ENCODE assay signal across 7 mouse cellular contexts in the genomic region with DNA sequence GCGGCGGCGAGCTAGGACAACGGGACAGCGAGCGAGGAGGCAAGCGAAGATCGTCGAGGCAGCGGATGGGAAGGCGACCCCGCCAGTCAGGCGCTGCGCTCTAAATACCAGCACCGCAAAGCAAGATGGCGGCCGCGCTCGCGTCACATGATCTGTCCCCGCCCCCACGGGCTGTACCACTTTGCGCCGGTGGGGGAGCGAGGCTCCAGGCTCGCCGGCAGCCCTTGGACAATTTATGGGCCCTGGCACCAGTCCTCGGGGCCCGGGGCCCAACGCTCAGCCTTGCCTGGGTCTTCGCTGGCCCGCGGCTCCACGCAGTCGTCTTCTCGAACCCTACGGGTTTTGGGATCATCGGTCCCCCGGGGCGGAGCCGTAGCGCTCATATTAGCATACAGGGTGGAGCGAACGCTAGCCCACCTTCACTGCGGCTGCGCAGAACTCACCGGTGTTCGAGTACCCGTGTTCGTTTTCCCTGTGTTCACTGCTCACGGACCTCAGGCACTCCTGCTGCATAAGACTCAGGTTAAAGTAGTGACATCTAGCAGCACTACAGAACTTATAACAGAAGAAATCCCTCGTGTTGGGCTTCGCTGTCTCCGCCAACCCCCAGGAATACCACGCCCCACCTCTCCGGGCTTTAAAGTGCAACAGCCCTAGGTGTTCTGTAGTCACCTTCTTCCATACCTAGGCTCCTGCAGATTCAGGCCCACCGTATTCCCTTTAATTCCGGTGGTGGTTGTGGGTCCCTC. TPM values are rescaled to one million over a fixed set of nuclear protein-coding genes. Genes with fewer than 3 reads are reported as not detected.
DNase-seq lines count a peak whose midpoint lies in the region; ATAC-seq lines count a peak whose summit lies in the region.

Atp6v0c (minus strand) TSS at position 386 of the 749 bp plus-strand sequence.

- H3K27ac ChIP-seq in intestine, embryonic 16.5 days (ENCODE audit: low read length) = peak within 1 kb of the TSS; percentile 96
- H3K27ac ChIP-seq in midbrain, embryonic 11.5 days (ENCODE audit: low read depth, low read length) = peak within 1 kb of the TSS; percentile 95

- WGBS in intestine, embryonic 16.5 days = under 1% methylated on average over 57 of the region's 58 CpGs
- WGBS in midbrain, embryonic 11.5 days = under 1% methylated on average over 56 of the region's 58 CpGs

- H3K4me2 ChIP-seq in intestine, embryonic 16.5 days (ENCODE audit: low read depth, low read length) = peak within 1 kb of the TSS; percentile 70
- H3K4me2 ChIP-seq in midbrain, embryonic 11.5 days = peak within 1 kb of the TSS; percentile 92

- peak within 1 kb of the TSS; percentile 91 for H3K9ac ChIP-seq in intestine, embryonic 16.5 days (ENCODE audit: low read depth, low read length)
- H3K9ac ChIP-seq in midbrain, embryonic 11.5 days (ENCODE audit: low read length) = peak within 1 kb of the TSS; percentile 93

- H3K4me1 ChIP-seq in intestine, embryonic 16.5 days (ENCODE audit: control insufficient read depth, insufficient read depth, low read length) = peaks cover 21% of the 10 kb centered on the region
- peaks cover 13% of the 10 kb centered on the region for H3K4me1 ChIP-seq in midbrain, embryonic 11.5 days (ENCODE audit: control insufficient read depth, insufficient read depth, low read length)

- H3K9me3 ChIP-seq in intestine, embryonic 16.5 days (ENCODE audit: control insufficient read depth, low read length) = no peaks in the 10 kb centered on the region
- H3K9me3 ChIP-seq in midbrain, embryonic 11.5 days (ENCODE audit: control insufficient read depth, low read length) = no peaks in the 10 kb centered on the region

- H3K4me3 ChIP-seq in intestine, embryonic 16.5 days (ENCODE audit: low read length) = peak within 1 kb of the TSS; percentile 87
- peak within 1 kb of the TSS; percentile 75 for H3K4me3 ChIP-seq in midbrain, embryonic 11.5 days (ENCODE audit: low read depth, low read length)

- H3K36me3 ChIP-seq in intestine, embryonic 16.5 days (ENCODE audit: control insufficient read depth, insufficient read depth, low read length) = 0 out of 2 replicates have a peak, but pooled peaks cover 6% of the 10 kb centered on the region
- H3K36me3 ChIP-seq in midbrain, embryonic 11.5 days (ENCODE audit: control insufficient read depth, insufficient read depth, low read length) = peaks cover 4% of the 10 kb centered on the region; the same call in 1 of the 2 replicates

- DNase-seq in adrenal gland, adult 2 months = peak; percentile 94
- DNase-seq in embryo, embryonic 11.5 days (ENCODE audit: low read depth, low spot score) = peak; percentile 90
- peak; percentile 85 to 95 for DNase-seq in gastrocnemius, postnatal 4 days (ENCODE audit: low spot score in 2 of 2)
- peak; percentile 95 to 96 for DNase-seq in left cerebral cortex, postnatal 36 days (ENCODE audit: low spot score in 2 of 2)
- DNase-seq in midbrain, embryonic 11.5 days (ENCODE audit: low spot score, missing footprints) = peak; percentile 99
- DNase-seq in skeletal muscle tissue, adult 2 months (ENCODE audit: low read depth, low spot score) = peak; percentile 94

- peak; percentile 89 for ATAC-seq in intestine, embryonic 16.5 days
- peak; percentile 90 for ATAC-seq in midbrain, embryonic 11.5 days (ENCODE audit: low FRiP score)

- H3K27me3 ChIP-seq in intestine, embryonic 16.5 days (replicated peaks; ENCODE audit: control insufficient read depth, insufficient read depth, low read length) = no peaks in the 10 kb centered on the region
- H3K27me3 ChIP-seq in midbrain, embryonic 11.5 days (ENCODE audit: control insufficient read depth, insufficient read depth, low read length) = no peaks in the 10 kb centered on the region

- intact Hi-C loops in left cerebral cortex, postnatal 36 days (cut with DNase I) = loop anchor here (2.0 to 10.0 kb wide), 4 partner anchors 37 to 245 kb away; partner anchors contain the start of genes Abca17, Abca3 and Rnps1

RNA-seq across cellular contexts. Expression of gene Atp6v0c, which starts in this region (rescaled TPM):
- total RNA-seq in adrenal gland, adult 2 months (2021) = 100 to 1,000 TPM; 476 to 493 TPM
- 1,190 and 1,565 TPM in 2 replicates for polyA plus RNA-seq in adrenal gland, adult 2 months (2012; rRNA removed)
- 100 to 1,000 TPM; 193 to 194 TPM for total RNA-seq in gastrocnemius, postnatal 4 days (2021)
- polyA plus RNA-seq in intestine, embryonic 16.5 days (2015; fragmentation: Nextera tagmentation; extraction: Ambion mirVana) = 783 and 890 TPM in 2 replicates
- total RNA-seq in left cerebral cortex, postnatal 36 days (2021) = 1,000 to 10,000 TPM; 1,241 to 1,448 TPM
- polyA plus RNA-seq in midbrain, embryonic 11.5 days (2014; fragmentation: Nextera tagmentation; extraction: Ambion mirVana) = 437 and 465 TPM in 2 replicates

Comparison
In these comparisons a context has a peak if more than half of its experiments do, and no peak if none do; other contexts are left out.
1. Peak in every context shown above with its lines: DNase-seq, ATAC-seq, H3K4me3 ChIP-seq and H3K27ac ChIP-seq.